In the genomic region with DNA sequence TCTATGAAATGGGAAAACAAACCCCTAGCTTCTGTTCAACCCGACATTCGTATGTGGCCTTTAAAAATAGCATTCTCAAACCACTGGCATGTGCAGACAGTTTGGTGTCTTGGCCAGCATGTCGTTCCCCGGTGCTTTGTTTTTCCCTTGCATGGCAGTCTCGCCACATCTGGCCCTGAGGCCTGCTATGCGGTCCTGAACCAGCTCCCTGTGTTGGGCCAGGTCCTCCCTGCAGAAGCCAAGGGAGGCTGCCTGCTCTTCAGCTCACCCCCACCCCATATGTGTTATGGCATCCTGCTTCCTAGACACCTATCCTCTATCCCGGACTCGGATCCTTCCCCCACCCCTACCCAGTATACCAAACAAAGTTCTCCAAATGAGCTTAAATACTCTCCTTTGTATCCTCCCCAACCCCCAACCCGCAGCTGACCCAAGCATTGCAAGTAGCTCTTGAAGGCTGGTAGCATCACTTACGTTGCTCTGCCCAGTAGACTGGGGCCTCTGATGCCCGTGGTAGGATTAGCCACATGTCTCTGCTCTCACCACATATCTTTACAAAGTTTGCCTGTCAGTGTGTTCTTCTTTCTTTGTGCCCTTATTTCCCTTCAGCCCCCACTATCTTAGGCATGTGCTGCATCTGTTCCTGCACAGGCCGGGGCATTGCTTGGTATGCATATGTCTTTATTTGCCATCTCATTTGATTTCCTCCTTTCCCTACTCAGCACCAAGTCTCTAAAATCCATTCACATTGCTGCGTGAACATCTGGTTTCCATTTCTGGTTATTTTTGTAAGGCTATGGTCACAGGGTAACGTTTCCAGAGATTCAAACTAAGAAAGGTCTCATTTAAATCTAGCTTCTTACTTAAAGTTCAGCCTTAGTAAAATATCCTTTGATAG, we compare ENCODE assay signal across 19 mouse cellular contexts. TPM values are rescaled to one million over a fixed set of nuclear protein-coding genes. Genes with fewer than 3 reads are reported as not detected.
DNase-seq lines count a peak whose midpoint lies in the region; ATAC-seq lines count a peak whose summit lies in the region.
"Had no signal": no experiment of that assay in that cellular context is flagged by ENCODE, and none has a peak within 500 bp of the region (broad histone marks: within the 10 kb centered on the region; RNA-seq: fewer than 3 reads in every experiment).

No protein-coding gene starts in this region.

- ATAC-seq in megakaryocyte, adult 5-6 weeks (ENCODE audit: poor library complexity, severe bottlenecking) = no peak
- 0 out of 2 replicates have a peak, but pooled peaks have one; percentile 10 for ATAC-seq in megakaryocyte-erythroid progenitor cell, adult 5-6 weeks (replicated peaks; ENCODE audit: low FRiP score, low TSS enrichment, poor library complexity, severe bottlenecking)
- no peak for ATAC-seq in kidney, embryonic 15.5 days (replicated peaks; ENCODE audit: low FRiP score)
- ATAC-seq: intestine, embryonic 16.5 days had no signal

- peaks cover 2% of the 10 kb centered on the region for H3K36me3 ChIP-seq in megakaryocyte, embryonic 14.5 days (replicated peaks; ENCODE audit: low read length)
- H3K36me3 ChIP-seq in kidney, embryonic 15.5 days = 0 out of 2 replicates have a peak, but pooled peaks cover 3% of the 10 kb centered on the region

- H3K27me3 ChIP-seq in megakaryocyte, embryonic 14.5 days (replicated peaks) = no peaks in the 10 kb centered on the region
- no peaks in the 10 kb centered on the region for H3K27me3 ChIP-seq in kidney, embryonic 15.5 days

- peak; percentile 60 for DNase-seq in embryo, embryonic 11 days
- no peak for DNase-seq in embryo, embryonic 10 days (ENCODE audit: low spot score)
- DNase-seq in fibroblast of lung, adult 2 months (ENCODE audit: low read depth) = peak; percentile 56
- DNase-seq in kidney, adult 9 months = no peak
- DNase-seq: adrenal gland, adult 2 months; cerebellum, adult 2 months; heart, adult 2 months; heart, postnatal 10 days; kidney, postnatal 36 days; lung, postnatal 10 days; retina, postnatal 1 day; spleen, adult 18-20 months; thymus, postnatal 25 days had no signal

- no peak overlapping the region for H3K27ac ChIP-seq in kidney, embryonic 15.5 days
- H3K27ac ChIP-seq: heart, adult 2 months; liver, embryonic 14.5 days had no signal

- H3K4me1 ChIP-seq in megakaryocyte, embryonic 14.5 days = peaks cover 94% of the 10 kb centered on the region
- no peaks in the 10 kb centered on the region for H3K4me1 ChIP-seq in kidney, embryonic 15.5 days

- H3K4me3 ChIP-seq in megakaryocyte, embryonic 14.5 days (replicated peaks) = peak overlapping the region; percentile 11
- H3K4me3 ChIP-seq in kidney, embryonic 15.5 days (replicated peaks) = no peak overlapping the region
- H3K4me3 ChIP-seq: heart, adult 2 months had no signal

- WGBS in kidney, embryonic 15.5 days = 80% methylated on average over 14 of the region's 14 CpGs

- no peak overlapping the region for H3K4me2 ChIP-seq in kidney, embryonic 15.5 days

- no peaks in the 10 kb centered on the region for H3K9me3 ChIP-seq in megakaryocyte, embryonic 14.5 days
- no peaks in the 10 kb centered on the region for H3K9me3 ChIP-seq in kidney, embryonic 15.5 days (replicated peaks)

- no peak overlapping the region for H3K9ac ChIP-seq in kidney, embryonic 15.5 days
- H3K9ac ChIP-seq: liver, embryonic 14.5 days had no signal

RNA-seq across cellular contexts. Expression of a gene that starts 55.5 kb away (rescaled TPM):
- 0.10 TPM in 1 of 2 replicates, not detected in the other for polyA plus RNA-seq in megakaryocyte, embryonic 14.5 days (2012; ENCODE audit: insufficient read depth, low replicate concordance)
- 0.27 and 0.54 TPM in 2 replicates for total RNA-seq in megakaryocyte, adult 5-6 weeks (2015)
- 0.26 and 1.1 TPM in 2 replicates for total RNA-seq in megakaryocyte, adult 5-6 weeks (2017)
- 2.1 and 5.5 TPM in 2 replicates for total RNA-seq in megakaryocyte-erythroid progenitor cell, adult 5-6 weeks (2014; fragmentation: Nextera tagmentation)
- total RNA-seq in megakaryocyte-erythroid progenitor cell, adult 5-6 weeks (2017) = 4.9 and 10.6 TPM in 2 replicates
- polyA plus RNA-seq in kidney, embryonic 15.5 days (2015; fragmentation: Nextera tagmentation; extraction: Ambion mirVana) = 15.6 and 16.0 TPM in 2 replicates

Comparison
In these comparisons a context has a peak if more than half of its experiments do, and no peak if none do; other contexts are left out.
1. DNase-seq: peak in embryo, embryonic 11 days (single experiment) and fibroblast of lung, adult 2 months (single experiment); none in embryo, embryonic 10 days (single experiment) and kidney, adult 9 months (single experiment).